Mouse (Mus musculus) retina, embryonic 14.5 days (tissue): ENCODE results near the gene Gmcl1.
A peak's percentile ranks its signal among the peaks of the same experiment; 100 is the strongest.

ENCODE experiments used
- DNase-seq: peaks from one replicate; pipeline ENCODE4 v3.0.0-alpha.2; 2015; ENCODE audit warnings: low spot score

The Gmcl1 gene

GRCm38 (mm10) chr6:86733183-86733876 lies at the start of gene Gmcl1:
TSS of gene Gmcl1 (minus strand) at chr6:86733383.
- DNase-seq: peak; percentile 99

- no peak for DNase-seq
Measured at GRCm38 (mm10) chr6:86782342-86782741, 49.2 kb upstream of the Gmcl1 start.

GRCm38 (mm10) chr6:86781361-86781957 lies 48.3 kb upstream of the Gmcl1 start:
- DNase-seq: no peak

DNA sequence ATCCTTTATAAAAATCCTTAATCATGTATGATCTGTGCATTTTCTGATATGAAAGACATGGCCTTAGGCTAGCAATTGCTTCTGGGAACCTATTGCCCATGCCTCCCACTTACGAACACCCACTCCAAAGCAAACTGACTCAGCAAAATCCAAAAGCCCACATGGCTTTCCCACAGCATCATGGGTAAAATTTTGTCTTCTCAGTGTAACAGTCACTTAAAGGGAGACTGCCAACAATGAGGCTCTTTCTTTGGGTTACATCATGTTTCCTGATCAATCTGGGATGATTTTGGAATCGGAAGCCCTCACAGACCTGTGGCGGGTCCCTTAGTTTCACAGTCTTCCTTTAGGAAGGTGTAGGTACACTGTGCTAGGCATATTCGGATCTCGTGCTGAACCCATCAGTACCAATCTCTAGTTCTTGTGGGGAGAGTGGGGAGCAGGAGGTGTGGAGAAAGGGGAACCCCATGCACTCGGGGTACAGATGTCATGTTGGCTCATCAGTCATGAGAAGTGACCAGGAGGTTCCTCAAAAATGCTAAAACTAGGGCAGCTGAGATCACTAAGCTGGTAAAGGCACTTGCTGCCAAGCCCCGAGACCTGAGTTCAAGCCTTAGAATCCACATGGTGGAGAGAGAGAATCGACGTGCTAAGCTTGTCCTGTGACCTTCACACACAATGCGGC lies 45.9 kb upstream of the Gmcl1 start:
- DNase-seq: no peak

- DNase-seq: no peak
Measured at GRCm38 (mm10) chr6:86777181-86777580, 44.0 kb upstream of the Gmcl1 start.

DNA sequence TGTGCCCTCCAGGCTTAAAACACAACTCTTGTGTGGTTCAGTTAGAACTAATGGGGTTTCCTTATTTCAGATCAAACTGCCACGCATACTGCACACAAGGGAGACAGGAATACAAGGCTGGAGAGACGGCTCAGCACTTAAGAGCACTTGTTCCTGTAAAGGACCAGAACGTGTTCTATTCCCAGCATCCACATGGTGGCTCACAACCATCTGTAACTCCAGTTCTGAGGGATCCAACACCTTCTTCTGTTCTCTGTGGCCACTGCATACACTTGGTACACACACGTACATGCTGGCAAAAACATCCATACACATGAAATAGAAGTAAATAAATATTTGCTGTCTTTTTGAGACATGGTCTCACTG lies 43.5 kb upstream of the Gmcl1 start:
- no peak for DNase-seq

- no peak for DNase-seq
Measured at GRCm38 (mm10) chr6:86776001-86776705, 43.0 kb upstream of the Gmcl1 start.

DNA sequence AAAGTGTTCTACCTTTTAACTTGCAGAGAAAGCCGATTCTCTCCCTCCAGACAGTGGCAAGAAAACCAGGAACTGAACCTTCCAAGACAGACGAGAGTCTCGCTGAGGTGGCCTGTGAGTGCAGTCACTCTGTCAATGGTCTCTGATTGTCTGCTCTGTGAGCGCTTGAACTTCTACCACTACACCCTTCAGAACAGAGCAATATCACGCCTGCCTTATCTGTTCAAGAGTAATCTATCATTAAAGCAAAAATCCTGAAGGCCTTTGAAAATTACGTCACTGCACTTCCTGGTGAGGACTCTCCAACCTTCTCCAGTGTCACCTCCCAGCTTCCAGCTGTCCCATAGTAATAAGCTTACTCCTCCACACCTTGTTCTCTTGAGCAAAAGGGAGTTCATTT lies 41.8 kb upstream of the Gmcl1 start:
- no peak for DNase-seq

DNA sequence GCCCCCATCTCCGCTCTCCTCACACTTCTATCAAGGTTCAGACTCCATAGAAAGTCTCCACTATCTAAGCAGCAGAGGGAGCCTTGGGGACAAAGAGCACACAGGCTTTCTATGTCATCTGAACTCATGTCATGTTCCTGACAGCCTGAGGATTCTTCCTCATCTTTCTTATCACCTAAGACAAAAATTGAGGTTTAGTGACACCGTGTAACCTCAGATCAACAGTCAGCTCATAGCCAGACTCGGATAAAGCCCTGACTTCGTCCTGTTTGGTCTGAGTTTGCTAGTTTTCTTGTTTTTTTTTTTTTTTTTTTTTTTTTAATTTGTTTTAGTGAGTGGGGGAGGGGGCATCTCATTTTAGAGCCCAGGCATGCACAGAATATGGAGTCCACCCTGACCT lies 40.6 kb upstream of the Gmcl1 start:
- no peak for DNase-seq

DNA sequence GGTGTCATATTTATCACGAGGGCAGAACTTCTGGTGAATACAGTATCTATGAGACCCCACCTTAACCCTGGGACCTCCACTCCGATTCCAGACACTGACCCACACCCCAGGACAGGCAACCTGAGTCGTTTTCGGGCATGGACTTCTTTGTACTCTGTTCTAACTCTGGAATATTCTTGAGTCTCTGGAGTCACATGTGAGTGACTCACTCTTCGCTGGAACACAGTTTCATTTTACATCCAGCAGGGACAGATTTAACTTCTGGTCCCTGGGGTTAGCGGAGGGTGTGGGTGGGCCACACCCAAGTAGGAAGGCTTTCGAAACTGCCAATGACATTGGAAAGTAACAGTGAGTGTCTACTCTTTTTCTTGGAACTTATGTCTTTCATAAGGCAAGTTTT lies 39.4 kb upstream of the Gmcl1 start:
- DNase-seq: no peak

- DNase-seq: no peak
Measured at GRCm38 (mm10) chr6:86768938-86769337, 35.8 kb upstream of the Gmcl1 start.

DNA sequence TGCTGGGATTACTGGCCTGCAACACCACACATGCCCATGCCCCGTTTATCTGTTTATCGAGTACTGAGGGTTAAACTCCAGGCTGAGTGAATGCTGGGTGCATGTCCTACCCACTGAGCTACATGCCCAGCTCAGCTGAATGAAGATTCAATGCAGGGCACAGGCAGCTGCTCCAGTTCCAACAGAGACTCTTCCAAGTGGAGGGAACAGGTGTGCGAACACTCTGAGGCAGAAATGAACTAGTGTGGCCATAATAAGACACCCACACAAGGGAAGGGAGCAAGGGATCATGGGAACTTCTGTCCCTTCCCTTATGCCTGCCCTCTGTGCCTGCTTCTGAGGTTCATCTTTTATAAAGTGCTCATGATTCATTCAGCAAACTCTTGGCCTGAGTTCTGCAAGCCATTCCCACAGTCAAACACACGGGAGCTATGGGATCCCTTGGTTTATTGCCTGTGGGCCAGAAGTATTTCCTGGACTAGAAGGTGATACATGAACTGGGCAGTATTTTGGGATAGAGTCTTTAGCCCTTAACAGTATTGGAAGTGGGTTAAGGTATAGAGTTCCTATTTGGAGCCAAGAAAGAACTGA lies 35.1 kb upstream of the Gmcl1 start:
- no peak for DNase-seq

DNA sequence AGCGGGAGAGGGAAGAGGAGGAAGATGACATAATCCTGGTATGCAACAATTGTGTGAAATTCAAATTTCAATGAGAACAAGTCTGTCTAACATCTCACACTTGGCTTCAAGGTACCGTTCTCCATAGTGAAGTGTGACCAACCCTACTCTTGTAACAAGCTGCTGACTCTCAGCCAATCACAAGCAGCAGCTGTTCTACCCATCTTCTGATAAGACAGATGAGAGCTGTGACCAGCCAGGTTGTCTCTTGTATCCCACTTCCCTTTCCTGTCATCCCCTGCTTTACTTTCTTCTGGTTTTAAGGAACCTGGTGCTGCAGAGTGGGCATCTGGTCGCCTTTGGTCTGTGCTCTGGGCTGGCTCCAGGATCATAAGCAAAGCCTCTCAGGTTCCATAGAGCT lies 34.3 kb upstream of the Gmcl1 start:
- DNase-seq: no peak

GRCm38 (mm10) chr6:86765637-86766059 lies 32.5 kb upstream of the Gmcl1 start:
- no peak for DNase-seq

DNA sequence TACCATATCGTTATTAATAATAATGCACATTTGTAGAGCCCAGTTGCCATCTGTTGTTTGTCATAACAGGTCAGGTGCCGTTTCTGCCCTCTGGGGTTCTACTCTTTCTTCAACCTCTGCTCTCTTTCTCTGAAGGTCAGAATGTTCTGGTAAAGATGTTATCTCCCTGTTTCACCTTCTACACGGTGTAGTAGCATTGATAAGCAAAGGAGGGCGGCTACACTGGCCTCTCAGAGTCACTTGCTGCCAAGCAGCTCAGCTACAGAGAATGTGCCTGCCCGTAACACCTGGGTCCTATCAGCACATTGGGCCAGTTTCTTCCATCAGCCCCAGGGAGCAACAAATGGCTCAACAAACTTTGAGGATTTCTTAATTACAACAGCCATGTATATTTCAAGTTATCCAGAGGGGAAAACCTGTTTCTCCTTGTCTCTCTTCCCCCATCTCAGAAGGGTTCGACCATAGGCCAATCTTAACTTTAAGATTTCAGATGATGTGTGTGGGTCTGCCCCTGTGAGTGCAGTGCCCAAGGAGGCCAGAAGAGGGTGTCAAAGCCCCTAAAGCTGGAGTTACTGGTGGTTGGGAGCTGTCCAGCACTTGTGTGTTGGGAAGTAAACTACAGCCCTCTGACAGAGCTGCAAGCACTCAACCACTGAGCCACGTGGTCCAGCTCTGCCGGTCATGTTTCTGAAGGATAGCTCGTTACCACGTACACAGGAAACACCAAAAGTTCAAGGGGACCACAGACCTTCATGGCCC lies 21.1 kb upstream of the Gmcl1 start:
- no peak for DNase-seq

- no peak for DNase-seq
Measured at GRCm38 (mm10) chr6:86752843-86753485, 19.8 kb upstream of the Gmcl1 start.

- no peak for DNase-seq
Measured at GRCm38 (mm10) chr6:86750961-86751360, 17.8 kb upstream of the Gmcl1 start.

DNA sequence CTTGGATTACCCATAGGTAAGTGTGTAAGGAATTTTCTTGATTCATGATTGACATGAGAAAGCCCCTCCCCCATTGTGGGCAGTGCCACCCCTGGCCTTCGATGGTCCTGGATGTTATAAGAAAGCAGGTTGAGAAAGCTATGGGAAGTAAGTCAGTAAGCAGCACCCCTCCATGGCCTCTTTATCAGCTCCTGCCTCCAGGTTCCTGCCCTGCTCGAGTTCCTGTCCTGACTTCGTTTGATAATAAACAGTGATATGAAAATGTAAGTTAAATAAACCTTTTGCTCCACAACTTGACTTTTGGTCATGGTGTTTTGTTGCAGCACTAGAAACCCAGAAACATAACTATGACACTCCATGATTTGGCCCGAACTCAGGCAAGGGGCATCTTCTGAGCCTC lies 16.6 kb upstream of the Gmcl1 start:
- no peak for DNase-seq

GRCm38 (mm10) chr6:86747171-86747570 lies 14.0 kb upstream of the Gmcl1 start:
- DNase-seq: peak; percentile 80

DNA sequence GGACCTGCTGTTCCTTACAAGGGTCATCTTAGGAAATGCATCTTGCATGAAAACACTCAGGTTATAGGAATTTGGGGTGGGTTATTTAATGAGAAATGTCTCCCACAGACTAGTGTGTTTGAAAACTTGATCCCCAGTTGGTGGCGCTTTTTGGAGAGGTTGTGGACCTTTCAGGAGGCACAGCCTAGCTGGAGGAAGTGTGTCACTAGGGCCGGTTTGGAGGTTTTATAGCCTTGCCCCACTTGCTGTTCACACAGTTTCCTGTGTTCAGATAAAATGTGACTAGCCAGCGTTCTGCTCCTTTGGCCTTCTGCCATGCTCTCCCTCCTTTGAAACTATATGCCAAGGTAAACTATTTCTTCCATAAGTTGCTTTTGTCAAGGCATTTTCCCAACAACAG lies 7.5 kb upstream of the Gmcl1 start:
- no peak for DNase-seq

DNA sequence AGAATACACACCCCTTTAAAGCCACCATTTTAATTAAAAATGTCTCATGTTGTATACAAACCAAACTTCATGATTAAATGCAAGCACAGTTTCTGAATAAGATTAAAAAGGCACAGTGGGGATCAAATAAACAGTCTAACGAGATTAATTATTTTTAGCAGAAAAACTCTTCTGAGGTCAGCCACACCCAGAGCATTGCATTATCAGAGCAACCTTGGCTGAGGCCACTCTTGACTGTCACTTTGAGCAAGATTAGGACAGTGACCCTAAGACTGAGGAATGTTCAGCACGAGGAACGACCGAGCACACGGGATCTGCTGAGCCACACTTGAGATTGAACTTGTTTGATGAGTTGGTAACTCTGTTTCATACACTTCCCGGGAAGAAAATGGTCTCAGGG lies 3.6 kb upstream of the Gmcl1 start:
- DNase-seq: no peak
